Mouse (Mus musculus) liver, postnatal 0 days (tissue): Measurements from ENCODE around the gene Arhgef40.

Experiments used
- CTCF ChIP-seq: sonication (generic); IDR thresholded peaks from 2 replicates; pipeline ENCODE4 v1.5.1; 2016; ENCODE audit warnings: antibody characterized with exemption, low read depth
- EP300 ChIP-seq: IDR thresholded peaks from 2 replicates; pipeline ENCODE4 v1.6.1; 2016; ENCODE audit warnings: antibody characterized with exemption, low read depth, mild to moderate bottlenecking

DNA sequence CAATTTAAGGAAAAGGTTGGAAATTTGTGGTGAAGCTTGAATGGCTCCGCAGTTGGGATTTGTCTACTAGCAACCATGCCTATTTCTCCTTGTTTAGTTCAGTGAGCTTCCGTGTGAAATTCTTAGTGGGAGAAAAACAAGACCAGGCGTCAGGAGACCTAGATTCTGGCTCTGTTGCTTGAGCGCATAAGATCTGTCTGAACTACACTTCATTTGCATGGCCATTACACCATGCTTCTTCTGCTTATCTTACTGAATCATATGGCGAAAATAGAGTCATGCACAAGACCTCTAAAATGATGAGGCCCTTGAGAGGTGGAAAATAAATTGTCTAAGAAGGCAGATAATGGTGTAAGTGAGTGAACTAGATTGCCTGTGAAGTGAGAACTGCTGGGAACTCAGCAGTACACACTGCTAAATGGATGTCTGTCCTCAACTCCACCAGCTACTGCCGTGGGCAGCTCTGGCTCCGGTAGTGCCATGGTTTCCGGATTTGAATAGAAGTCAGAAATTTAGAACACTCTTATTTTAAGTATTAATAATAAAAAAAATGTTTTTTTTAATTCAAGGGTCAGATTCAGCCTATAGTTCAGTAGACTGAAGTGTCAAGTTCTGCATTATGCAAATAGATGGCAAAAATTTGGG lies 37.2 kb downstream of the Arhgef40 start:
- TF ChIP-seq EP300 = peak; percentile 72; the same call in 1 of the 2 replicates
- TF ChIP-seq CTCF = no peak
